Comparison of ENCODE assay signal across 11 mouse cellular contexts in genomic region chr7:142340269-142340970, GRCm38 (mm10). TPM values are rescaled to one million over a fixed set of nuclear protein-coding genes. Genes with fewer than 3 reads are reported as not detected.
A peak's percentile ranks its signal among the peaks of the same experiment; 100 is the strongest.
DNase-seq lines count a peak whose midpoint lies in the region; ATAC-seq and TF ChIP-seq lines count a peak whose summit lies in the region.
"Had no signal": no experiment of that assay in that cellular context is flagged by ENCODE, and none has a peak within 500 bp of the region (broad histone marks: within the 10 kb centered on the region; RNA-seq: fewer than 3 reads in every experiment).

No protein-coding gene starts in this region.

- WGBS in midbrain, embryonic 10.5 days: 62% methylated on average over 10 of the region's 10 CpGs
- WGBS in midbrain, postnatal 0 days: 63% methylated on average over 10 of the region's 10 CpGs
- 49% methylated on average over 10 of the region's 10 CpGs for WGBS in lung, postnatal 0 days

- no peak for TF ChIP-seq EP300 in lung, postnatal 0 days (IDR thresholded peaks at IDR 0.05)

- TF ChIP-seq CTCF in midbrain, postnatal 0 days (IDR thresholded peaks at IDR 0.05): no peak
- TF ChIP-seq CTCF in lung, postnatal 0 days (IDR thresholded peaks at IDR 0.05): peak; percentile 37; the same call in 1 of the 2 replicates

- H3K36me3 ChIP-seq in midbrain, embryonic 10.5 days: no peaks in the 10 kb centered on the region
- no peaks in the 10 kb centered on the region for H3K36me3 ChIP-seq in midbrain, postnatal 0 days (ENCODE audit: insufficient read depth, low read length)
- H3K36me3 ChIP-seq in lung, postnatal 0 days (ENCODE audit: insufficient read depth, low read length): no peaks in the 10 kb centered on the region
- H3K36me3 ChIP-seq: lung, embryonic 15.5 days had no signal

- H3K9me3 ChIP-seq in midbrain, embryonic 10.5 days (replicated peaks): no peaks in the 10 kb centered on the region
- no peaks in the 10 kb centered on the region for H3K9me3 ChIP-seq in midbrain, postnatal 0 days (ENCODE audit: low read length)
- no peaks in the 10 kb centered on the region for H3K9me3 ChIP-seq in lung, postnatal 0 days (ENCODE audit: low read length)
- H3K9me3 ChIP-seq: lung, embryonic 15.5 days had no signal

- peaks cover 5% of the 10 kb centered on the region; the same call in 1 of the 2 replicates for H3K4me1 ChIP-seq in midbrain, embryonic 10.5 days
- H3K4me1 ChIP-seq in midbrain, postnatal 0 days (ENCODE audit: insufficient read depth, low read length): no peaks in the 10 kb centered on the region
- no peaks in the 10 kb centered on the region for H3K4me1 ChIP-seq in lung, postnatal 0 days (ENCODE audit: insufficient read depth, low read depth, low read length)
- H3K4me1 ChIP-seq: lung, embryonic 15.5 days had no signal

- ATAC-seq in midbrain, postnatal 0 days (ENCODE audit: low FRiP score): no peak
- ATAC-seq in common myeloid progenitor, adult 5-6 weeks (replicated peaks; ENCODE audit: low read depth, poor library complexity, severe bottlenecking): peak; percentile 93
- no peak; the same call in 1 of the 2 replicates for ATAC-seq in lung, postnatal 0 days

- intact Hi-C loops in left cerebral cortex, postnatal 4 days (cut with DNase I): no loop called here

- no peak overlapping the region for H3K4me2 ChIP-seq in midbrain, postnatal 0 days (ENCODE audit: low read depth, low read length, poor library complexity, severe bottlenecking)
- no peak overlapping the region for H3K4me2 ChIP-seq in lung, postnatal 0 days (replicated peaks; ENCODE audit: low read depth, low read length)
- H3K4me2 ChIP-seq: lung, embryonic 15.5 days had no signal

- no peak overlapping the region for H3K9ac ChIP-seq in midbrain, postnatal 0 days (replicated peaks; ENCODE audit: low read length, poor library complexity, severe bottlenecking)
- no peak overlapping the region for H3K9ac ChIP-seq in lung, postnatal 0 days (replicated peaks; ENCODE audit: low read depth)
- H3K9ac ChIP-seq: lung, embryonic 15.5 days had no signal

- H3K4me3 ChIP-seq in midbrain, embryonic 10.5 days: no peak overlapping the region
- no peak overlapping the region for H3K4me3 ChIP-seq in midbrain, postnatal 0 days (ENCODE audit: low read depth, low read length)
- H3K4me3 ChIP-seq in lung, postnatal 0 days (ENCODE audit: low read depth, low read length): no peak overlapping the region
- H3K4me3 ChIP-seq: lung, embryonic 15.5 days had no signal

- DNase-seq in midbrain, embryonic 10.5 days (ENCODE audit: low spot score): no peak
- no peak for DNase-seq in midbrain, postnatal 0 days (ENCODE audit: low spot score)
- peak; percentile 43 for DNase-seq in lung, postnatal 0 days (ENCODE audit: low spot score)
- DNase-seq in thymus, postnatal 10 days (ENCODE audit: low spot score in 2 of 2): peak; percentile 55 to 59
- DNase-seq in left cerebral cortex, adult 11 months (ENCODE audit: low spot score): no peak
- DNase-seq in left cerebral cortex, postnatal 4 days: no peak
- no peak for DNase-seq in adrenal gland, adult 18-20 months (ENCODE audit: low spot score in 2 of 2)
- DNase-seq: adrenal gland, postnatal 10 days had no signal

- 0 out of 2 replicates have a peak overlapping the region, but pooled peaks have one; percentile 28 for H3K27ac ChIP-seq in midbrain, embryonic 10.5 days (replicated peaks)
- no peak overlapping the region for H3K27ac ChIP-seq in midbrain, postnatal 0 days (ENCODE audit: low read depth, low read length)
- no peak overlapping the region for H3K27ac ChIP-seq in lung, postnatal 0 days (ENCODE audit: low read length)
- H3K27ac ChIP-seq: lung, embryonic 15.5 days had no signal

- peaks cover 6% of the 10 kb centered on the region; the same call in 1 of the 2 replicates for H3K27me3 ChIP-seq in midbrain, embryonic 10.5 days (ENCODE audit: low read depth, poor library complexity, severe bottlenecking)
- H3K27me3 ChIP-seq in midbrain, postnatal 0 days (ENCODE audit: insufficient read depth, low read length): no peaks in the 10 kb centered on the region
- no peaks in the 10 kb centered on the region for H3K27me3 ChIP-seq in lung, postnatal 0 days (replicated peaks; ENCODE audit: insufficient read depth, low read length)
- H3K27me3 ChIP-seq: lung, embryonic 15.5 days had no signal

RNA-seq across cellular contexts. Expression of gene Ifitm10, which starts 33.1 kb away (rescaled TPM):
- polyA plus RNA-seq in midbrain, embryonic 10.5 days (2016; fragmentation: Nextera tagmentation; extraction: Ambion mirVana): 0.41 and 0.50 TPM in 2 replicates
- total RNA-seq in midbrain, postnatal 0 days (2014; rRNA removed): 16.4 and 21.8 TPM in 2 replicates
- 20.8 and 23.5 TPM in 2 replicates for polyA plus RNA-seq in midbrain, postnatal 0 days (2015; fragmentation: Nextera tagmentation; extraction: Ambion mirVana)
- total RNA-seq in common myeloid progenitor, adult 5-6 weeks (2017): not detected in 2 replicates
- polyA plus RNA-seq in lung, postnatal 0 days (2015; fragmentation: Nextera tagmentation; extraction: Ambion mirVana): 15.0 and 15.5 TPM in 2 replicates
- total RNA-seq in left cerebral cortex, postnatal 4 days (2021): 1 to 10 TPM; 6.3 to 9.4 TPM
- 1 to 10 TPM; 2.1 to 3.1 TPM for total RNA-seq in adrenal gland, adult 18-20 months (2021)

RNA-seq across cellular contexts. Expression of gene Krtap5-4, which starts 37.1 kb away (rescaled TPM):
- not detected in 2 replicates for polyA plus RNA-seq in midbrain, embryonic 10.5 days (2016; fragmentation: Nextera tagmentation; extraction: Ambion mirVana)
- not detected in 2 replicates for total RNA-seq in midbrain, postnatal 0 days (2014; rRNA removed)
- not detected in 2 replicates for polyA plus RNA-seq in midbrain, postnatal 0 days (2015; fragmentation: Nextera tagmentation; extraction: Ambion mirVana)
- not detected in 2 replicates for total RNA-seq in common myeloid progenitor, adult 5-6 weeks (2017)
- not detected in 2 replicates for polyA plus RNA-seq in lung, postnatal 0 days (2015; fragmentation: Nextera tagmentation; extraction: Ambion mirVana)
- not detected for total RNA-seq in left cerebral cortex, postnatal 4 days (2021)
- not detected for total RNA-seq in adrenal gland, adult 18-20 months (2021)
- total RNA-seq: adrenal gland, postnatal 10 days; gastrocnemius, postnatal 4 days had no signal
- polyA plus RNA-seq: lung, embryonic 15.5 days had no signal

RNA-seq across cellular contexts. Expression of gene Gm49369, which starts 42.0 kb away (rescaled TPM):
- polyA plus RNA-seq in midbrain, embryonic 10.5 days (2016; fragmentation: Nextera tagmentation; extraction: Ambion mirVana): 0.75 TPM in 1 of 2 replicates, not detected in the other
- 3.3 TPM in 1 of 2 replicates, not detected in the other for total RNA-seq in midbrain, postnatal 0 days (2014; rRNA removed)
- polyA plus RNA-seq in midbrain, postnatal 0 days (2015; fragmentation: Nextera tagmentation; extraction: Ambion mirVana): not detected in 2 replicates
- 12.4 and 58.4 TPM in 2 replicates for total RNA-seq in common myeloid progenitor, adult 5-6 weeks (2017)
- polyA plus RNA-seq in lung, postnatal 0 days (2015; fragmentation: Nextera tagmentation; extraction: Ambion mirVana): 0.80 TPM in 1 of 2 replicates, not detected in the other
- total RNA-seq in left cerebral cortex, postnatal 4 days (2021): 1 to 10 TPM in 1 of 2 experiments, not detected in 1; 5.0 TPM
- total RNA-seq in adrenal gland, adult 18-20 months (2021): 1 to 10 TPM; 3.1 to 9.4 TPM

RNA-seq across cellular contexts. Expression of gene Krtap5-1, which starts 43.5 kb away (rescaled TPM):
- polyA plus RNA-seq in midbrain, embryonic 10.5 days (2016; fragmentation: Nextera tagmentation; extraction: Ambion mirVana): not detected in 2 replicates
- not detected in 2 replicates for total RNA-seq in midbrain, postnatal 0 days (2014; rRNA removed)
- not detected in 2 replicates for polyA plus RNA-seq in midbrain, postnatal 0 days (2015; fragmentation: Nextera tagmentation; extraction: Ambion mirVana)
- total RNA-seq in common myeloid progenitor, adult 5-6 weeks (2017): not detected in 2 replicates
- not detected in 2 replicates for polyA plus RNA-seq in lung, postnatal 0 days (2015; fragmentation: Nextera tagmentation; extraction: Ambion mirVana)
- total RNA-seq in left cerebral cortex, postnatal 4 days (2021): not detected
- total RNA-seq in adrenal gland, adult 18-20 months (2021): not detected
- total RNA-seq: adrenal gland, postnatal 10 days; gastrocnemius, postnatal 4 days had no signal
- polyA plus RNA-seq: lung, embryonic 15.5 days had no signal

RNA-seq across cellular contexts. Expression of gene Ctsd, which starts 47.4 kb away (rescaled TPM):
- polyA plus RNA-seq in midbrain, embryonic 10.5 days (2016; fragmentation: Nextera tagmentation; extraction: Ambion mirVana): 145 and 171 TPM in 2 replicates
- 520 and 652 TPM in 2 replicates for total RNA-seq in midbrain, postnatal 0 days (2014; rRNA removed)
- polyA plus RNA-seq in midbrain, postnatal 0 days (2015; fragmentation: Nextera tagmentation; extraction: Ambion mirVana): 320 and 345 TPM in 2 replicates
- total RNA-seq in common myeloid progenitor, adult 5-6 weeks (2017): 114 and 134 TPM in 2 replicates
- 469 and 481 TPM in 2 replicates for polyA plus RNA-seq in lung, postnatal 0 days (2015; fragmentation: Nextera tagmentation; extraction: Ambion mirVana)
- 100 to 1,000 TPM; 133 to 157 TPM for total RNA-seq in left cerebral cortex, postnatal 4 days (2021)
- total RNA-seq in adrenal gland, adult 18-20 months (2021): 1,000 to 10,000 TPM; 1,152 to 1,350 TPM

Comparison
In these comparisons a context has a peak if more than half of its experiments do, and no peak if none do; other contexts are left out.
1. DNase-seq: peak in lung, postnatal 0 days (single experiment) and thymus, postnatal 10 days (2 of 2); none in midbrain, embryonic 10.5 days (single experiment), midbrain, postnatal 0 days (single experiment), left cerebral cortex, adult 11 months (single experiment), left cerebral cortex, postnatal 4 days (single experiment) and adrenal gland, adult 18-20 months (0 of 2).